Mouse (Mus musculus): ENCODE results near the gene Cmss1. TPM values are rescaled to one million over a fixed set of nuclear protein-coding genes. Genes with fewer than 3 reads are reported as not detected.

Gene Cmss1
- polyA plus RNA-seq, 1 experiment from 2014 or later, result 52.5 TPM

GRCm38 (mm10) chr16:57362679-57363401, 243.8 kb downstream of the Cmss1 start:
- no peaks in the 10 kb centered on the region for H3K36me3 ChIP-seq (ENCODE audit: control insufficient read depth, insufficient read depth, low read length)
- no peaks in the 10 kb centered on the region for H3K27me3 ChIP-seq (ENCODE audit: control insufficient read depth, insufficient read depth, low read length)
- 0 out of 2 replicates have a peak overlapping the region, but pooled peaks have one; percentile 24 for H3K9ac ChIP-seq (ENCODE audit: low read length)
- peak; percentile 77 for ATAC-seq (replicated peaks; ENCODE audit: low FRiP score)
- no peaks in the 10 kb centered on the region for H3K9me3 ChIP-seq (ENCODE audit: control insufficient read depth, low read length)
- no peak overlapping the region for H3K4me2 ChIP-seq (ENCODE audit: low read depth, low read length, severe bottlenecking)
- no peak overlapping the region for H3K27ac ChIP-seq (ENCODE audit: low read depth, low read length)
- WGBS, result 36% methylated on average over 18 of the region's 18 CpGs
- no peaks in the 10 kb centered on the region for H3K4me1 ChIP-seq (replicated peaks; ENCODE audit: control insufficient read depth, insufficient read depth, low read length)
- H3K4me3 ChIP-seq (ENCODE audit: low read depth, low read length), result no peak overlapping the region
- no peak for DNase-seq (ENCODE audit: low spot score)

DNA sequence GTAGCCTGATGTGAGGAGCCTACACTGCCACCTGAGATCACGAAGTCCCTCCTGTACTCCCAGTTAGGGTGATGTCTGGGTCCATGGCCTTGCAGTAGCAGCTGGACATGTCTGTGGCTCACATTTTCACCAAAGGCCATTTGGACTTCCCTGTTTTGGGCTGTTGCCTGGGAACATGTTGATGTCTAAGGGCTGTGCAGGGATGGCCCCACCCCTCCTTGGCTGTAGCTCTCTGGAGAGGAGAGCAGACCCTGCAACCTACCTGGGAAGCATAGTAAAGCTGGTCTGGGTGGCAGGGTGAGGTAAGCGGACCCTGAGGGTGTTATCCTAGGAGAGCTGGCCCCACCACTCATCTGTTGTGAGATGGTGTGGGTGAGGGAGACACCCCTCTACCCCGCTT, 245.9 kb downstream of the Cmss1 start:
- WGBS, result 93% methylated on average over 3 of the region's 3 CpGs
- DNase-seq (ENCODE audit: low spot score) (no peak), ATAC-seq (replicated peaks; ENCODE audit: low FRiP score) (no peak)
- no peaks in the 10 kb centered on the region for H3K9me3 ChIP-seq (ENCODE audit: control insufficient read depth, low read length)
- H3K36me3 ChIP-seq (ENCODE audit: control insufficient read depth, insufficient read depth, low read length), result no peaks in the 10 kb centered on the region
- H3K27me3 ChIP-seq (ENCODE audit: control insufficient read depth, insufficient read depth, low read length), result no peaks in the 10 kb centered on the region
- H3K4me1 ChIP-seq (replicated peaks; ENCODE audit: control insufficient read depth, insufficient read depth, low read length), result no peaks in the 10 kb centered on the region
- H3K4me3 ChIP-seq (ENCODE audit: low read depth, low read length), result no peak overlapping the region
- H3K27ac ChIP-seq (ENCODE audit: low read depth, low read length), result no peak overlapping the region
- no peak overlapping the region for H3K9ac ChIP-seq (ENCODE audit: low read length)
- no peak overlapping the region for H3K4me2 ChIP-seq (ENCODE audit: low read depth, low read length, severe bottlenecking)

GRCm38 (mm10) chr16:57359251-57359650, 247.4 kb downstream of the Cmss1 start:
- no peaks in the 10 kb centered on the region for H3K36me3 ChIP-seq (ENCODE audit: control insufficient read depth, insufficient read depth, low read length)
- no peaks in the 10 kb centered on the region for H3K9me3 ChIP-seq (ENCODE audit: control insufficient read depth, low read length)
- H3K27ac ChIP-seq (ENCODE audit: low read depth, low read length), result no peak overlapping the region
- ATAC-seq (replicated peaks; ENCODE audit: low FRiP score) (no peak), DNase-seq (ENCODE audit: low spot score) (no peak)
- H3K27me3 ChIP-seq (ENCODE audit: control insufficient read depth, insufficient read depth, low read length), result no peaks in the 10 kb centered on the region
- H3K4me2 ChIP-seq (ENCODE audit: low read depth, low read length, severe bottlenecking), result no peak overlapping the region
- H3K4me3 ChIP-seq (ENCODE audit: low read depth, low read length), result no peak overlapping the region
- H3K9ac ChIP-seq (ENCODE audit: low read length), result no peak overlapping the region
- no peaks in the 10 kb centered on the region for H3K4me1 ChIP-seq (replicated peaks; ENCODE audit: control insufficient read depth, insufficient read depth, low read length)
- 84% methylated on average over 10 of the region's 10 CpGs for WGBS

- H3K9me3 ChIP-seq (ENCODE audit: control insufficient read depth, low read length), result no peaks in the 10 kb centered on the region
- H3K27me3 ChIP-seq (ENCODE audit: control insufficient read depth, insufficient read depth, low read length), result no peaks in the 10 kb centered on the region
- ATAC-seq (replicated peaks; ENCODE audit: low FRiP score), result no peak
- no peaks in the 10 kb centered on the region for H3K36me3 ChIP-seq (ENCODE audit: control insufficient read depth, insufficient read depth, low read length)
- 94% methylated on average over 6 of the region's 6 CpGs for WGBS
- H3K4me3 ChIP-seq (ENCODE audit: low read depth, low read length), result no peak overlapping the region
- H3K4me1 ChIP-seq (replicated peaks; ENCODE audit: control insufficient read depth, insufficient read depth, low read length), result no peaks in the 10 kb centered on the region
- H3K27ac ChIP-seq (ENCODE audit: low read depth, low read length), result no peak overlapping the region
- H3K4me2 ChIP-seq (ENCODE audit: low read depth, low read length, severe bottlenecking), result no peak overlapping the region
- no peak overlapping the region for H3K9ac ChIP-seq (ENCODE audit: low read length)
- DNase-seq (ENCODE audit: low spot score), result no peak
These were observed 249.7 kb downstream of the Cmss1 start for GRCm38 (mm10) chr16:57357011-57357410.

- Histone ChIP-seq H3K4me1 (replicated peaks; ENCODE audit: control insufficient read depth, insufficient read depth, low read length) (no peaks in the 10 kb centered on the region), H3K27me3 (ENCODE audit: control insufficient read depth, insufficient read depth, low read length) (no peaks in the 10 kb centered on the region), H3K4me2 (ENCODE audit: low read depth, low read length, severe bottlenecking) (no peak overlapping the region), H3K27ac (ENCODE audit: low read depth, low read length) (no peak overlapping the region), H3K9me3 (ENCODE audit: control insufficient read depth, low read length) (no peaks in the 10 kb centered on the region), H3K36me3 (ENCODE audit: control insufficient read depth, insufficient read depth, low read length) (no peaks in the 10 kb centered on the region), H3K9ac (ENCODE audit: low read length) (no peak overlapping the region), H3K4me3 (ENCODE audit: low read depth, low read length) (no peak overlapping the region)
- no peak for DNase-seq (ENCODE audit: low spot score)
- no peak for ATAC-seq (replicated peaks; ENCODE audit: low FRiP score)
- WGBS, result 70% methylated on average over 6 of the region's 6 CpGs
These were observed 250.2 kb downstream of the Cmss1 start for GRCm38 (mm10) chr16:57356454-57356853.

DNA sequence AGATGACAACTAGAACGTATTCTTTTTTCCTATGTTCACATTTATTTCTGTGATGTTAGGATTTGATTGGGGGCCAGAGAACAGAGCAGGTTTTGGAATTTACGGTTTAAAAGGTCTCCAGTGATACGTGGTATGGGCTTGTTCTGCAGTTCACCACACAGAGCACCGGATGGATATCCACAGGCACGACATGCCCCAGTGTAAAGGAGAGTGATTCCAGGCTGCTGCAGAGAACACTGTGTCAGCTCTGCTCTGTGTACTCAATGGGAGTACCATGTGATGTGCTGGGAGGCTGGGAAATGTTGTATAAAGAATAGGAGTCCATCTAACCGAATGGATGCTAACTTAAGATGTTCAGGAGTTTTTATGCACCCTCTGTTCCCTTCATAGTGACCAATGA, 252.7 kb downstream of the Cmss1 start:
- Histone ChIP-seq H3K4me1 (replicated peaks; ENCODE audit: control insufficient read depth, insufficient read depth, low read length) (no peaks in the 10 kb centered on the region), H3K4me3 (ENCODE audit: low read depth, low read length) (no peak overlapping the region), H3K4me2 (ENCODE audit: low read depth, low read length, severe bottlenecking) (no peak overlapping the region), H3K9ac (ENCODE audit: low read length) (no peak overlapping the region), H3K27me3 (ENCODE audit: control insufficient read depth, insufficient read depth, low read length) (no peaks in the 10 kb centered on the region), H3K27ac (ENCODE audit: low read depth, low read length) (no peak overlapping the region), H3K36me3 (ENCODE audit: control insufficient read depth, insufficient read depth, low read length) (no peaks in the 10 kb centered on the region), H3K9me3 (ENCODE audit: control insufficient read depth, low read length) (no peaks in the 10 kb centered on the region)
- no peak for ATAC-seq (replicated peaks; ENCODE audit: low FRiP score)
- WGBS, result 81% methylated on average over 6 of the region's 6 CpGs
- DNase-seq (ENCODE audit: low spot score), result no peak

- H3K9me3 ChIP-seq (ENCODE audit: control insufficient read depth, low read length), result no peaks in the 10 kb centered on the region
- WGBS, result 87% methylated on average over 11 of the region's 11 CpGs
- H3K36me3 ChIP-seq (ENCODE audit: control insufficient read depth, insufficient read depth, low read length), result no peaks in the 10 kb centered on the region
- H3K27me3 ChIP-seq (ENCODE audit: control insufficient read depth, insufficient read depth, low read length), result no peaks in the 10 kb centered on the region
- H3K9ac ChIP-seq (ENCODE audit: low read length), result no peak overlapping the region
- ATAC-seq (replicated peaks; ENCODE audit: low FRiP score) (no peak), DNase-seq (ENCODE audit: low spot score) (no peak)
- H3K4me2 ChIP-seq (ENCODE audit: low read depth, low read length, severe bottlenecking), result no peak overlapping the region
- no peak overlapping the region for H3K4me3 ChIP-seq (ENCODE audit: low read depth, low read length)
- H3K27ac ChIP-seq (ENCODE audit: low read depth, low read length), result no peak overlapping the region
- no peaks in the 10 kb centered on the region for H3K4me1 ChIP-seq (replicated peaks; ENCODE audit: control insufficient read depth, insufficient read depth, low read length)
These were observed 253.4 kb downstream of the Cmss1 start for GRCm38 (mm10) chr16:57353166-57353721.

- WGBS, result 84% methylated on average over 6 of the region's 6 CpGs
- no peak for ATAC-seq (replicated peaks; ENCODE audit: low FRiP score)
These were observed 253.9 kb downstream of the Cmss1 start, which contains the start of gene Filip1l for GRCm38 (mm10) chr16:57352751-57353150. TSS of gene Filip1l (plus strand) at chr16:57353093.

DNA sequence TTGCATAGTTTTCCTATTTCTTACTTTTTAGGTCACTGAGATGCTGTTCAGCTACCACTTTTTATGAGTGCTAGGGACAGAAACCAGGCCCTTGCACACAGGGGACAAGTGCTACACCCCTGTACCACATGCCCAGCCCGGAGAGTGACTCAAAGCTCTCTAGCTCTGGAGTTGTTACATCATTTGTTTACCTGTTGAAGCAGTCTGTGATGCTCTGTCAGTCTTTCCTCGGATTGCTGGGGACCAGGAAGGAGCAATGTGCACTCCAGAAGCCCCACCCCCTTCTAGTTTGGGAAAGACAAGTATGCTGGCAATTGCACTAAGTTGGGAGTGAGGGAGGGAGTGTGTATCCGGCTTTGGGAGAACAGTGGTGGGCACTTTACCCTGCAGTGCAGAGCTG, 257.0 kb downstream of the Cmss1 start:
- Histone ChIP-seq H3K27me3 (ENCODE audit: control insufficient read depth, insufficient read depth, low read length) (no peaks in the 10 kb centered on the region), H3K4me3 (ENCODE audit: low read depth, low read length) (no peak overlapping the region), H3K4me1 (replicated peaks; ENCODE audit: control insufficient read depth, insufficient read depth, low read length) (no peaks in the 10 kb centered on the region), H3K4me2 (ENCODE audit: low read depth, low read length, severe bottlenecking) (no peak overlapping the region), H3K36me3 (ENCODE audit: control insufficient read depth, insufficient read depth, low read length) (no peaks in the 10 kb centered on the region), H3K27ac (ENCODE audit: low read depth, low read length) (no peak overlapping the region), H3K9ac (ENCODE audit: low read length) (no peak overlapping the region), H3K9me3 (ENCODE audit: control insufficient read depth, low read length) (no peaks in the 10 kb centered on the region)
- no peak for DNase-seq (ENCODE audit: low spot score)
- ATAC-seq (replicated peaks; ENCODE audit: low FRiP score), result no peak
- 72% methylated on average over 3 of the region's 3 CpGs for WGBS

More at GRCm38 (mm10) chr16:57352751-57353150, 253.9 kb downstream of the Cmss1 start, which contains the start of gene Filip1l:
- H3K4me2 ChIP-seq (ENCODE audit: low read depth, low read length, severe bottlenecking), result no peak within 1 kb of the TSS
- no peak for DNase-seq (ENCODE audit: low spot score)
- no peaks in the 10 kb centered on the region for H3K4me1 ChIP-seq (replicated peaks; ENCODE audit: control insufficient read depth, insufficient read depth, low read length)
- H3K36me3 ChIP-seq (ENCODE audit: control insufficient read depth, insufficient read depth, low read length), result no peaks in the 10 kb centered on the region
- no peaks in the 10 kb centered on the region for H3K27me3 ChIP-seq (ENCODE audit: control insufficient read depth, insufficient read depth, low read length)
- no peak within 1 kb of the TSS for H3K27ac ChIP-seq (ENCODE audit: low read depth, low read length)
- no peak within 1 kb of the TSS for H3K9ac ChIP-seq (ENCODE audit: low read length)
- H3K9me3 ChIP-seq (ENCODE audit: control insufficient read depth, low read length), result no peaks in the 10 kb centered on the region
- H3K4me3 ChIP-seq (ENCODE audit: low read depth, low read length), result no peak within 1 kb of the TSS

All from forebrain, embryonic 11.5 days (tissue).